Mouse (Mus musculus): ENCODE measurements at regions not wholly inside any gene's neighbourhood (a gene's known extent, or its start where the extent isn't known, plus 50 kb on each side); places are given as distances from the start of the nearest gene placed in this dataset.

DNA sequence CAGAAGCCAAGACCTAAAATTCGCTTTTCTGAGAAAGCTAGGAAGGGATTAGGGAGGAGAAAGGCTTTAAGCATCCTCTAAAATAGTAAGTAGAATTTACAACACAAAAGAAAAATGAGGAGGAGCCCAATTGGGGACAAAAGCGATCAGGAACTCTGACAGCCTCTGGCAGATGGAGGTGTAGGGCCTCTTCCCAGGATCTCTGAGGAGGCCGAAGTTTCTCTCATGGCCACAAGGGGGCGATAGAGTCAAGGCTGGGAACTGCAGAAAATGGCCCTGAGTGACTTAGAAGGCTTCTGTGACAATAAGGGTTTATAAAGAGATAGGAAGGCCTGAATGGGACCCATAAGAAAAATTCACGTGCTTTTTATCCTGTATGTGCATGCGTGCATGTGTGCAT, 77.8 kb upstream of the Grin2a start:
- H3K27ac ChIP-seq: no peak overlapping the region
- intact Hi-C loops (cut with DNase I): no loop called here
- H3K36me3 ChIP-seq (ENCODE audit: control insufficient read depth, insufficient read depth, low read length): no peaks in the 10 kb centered on the region
- 36% methylated on average over 6 of the region's 6 CpGs for WGBS
- H3K4me1 ChIP-seq (ENCODE audit: control insufficient read depth, insufficient read depth, low read length): no peaks in the 10 kb centered on the region
- no peak overlapping the region for H3K9ac ChIP-seq (ENCODE audit: low read depth, low read length)
- no peak for TF ChIP-seq EP300 (IDR thresholded peaks at IDR 0.05; ENCODE audit: insufficient read depth, low read depth, low read length)
- TF ChIP-seq CTCF (IDR thresholded peaks at IDR 0.05): peak; percentile 88
- no peaks in the 10 kb centered on the region for H3K27me3 ChIP-seq (ENCODE audit: control insufficient read depth, insufficient read depth, low read length)
- H3K4me3 ChIP-seq: no peak overlapping the region
- H3K79me2 ChIP-seq (replicated peaks; ENCODE audit: control insufficient read depth, insufficient read depth, low read length): no peaks in the 10 kb centered on the region
- DNase-seq: peak; percentile 5 to 29

GRCm38 (mm10) chr16:10063491-10063890, 68.1 kb upstream of the Grin2a start:
- no peak for TF ChIP-seq CTCF (IDR thresholded peaks at IDR 0.05)
- TF ChIP-seq EP300 (IDR thresholded peaks at IDR 0.05; ENCODE audit: insufficient read depth, low read depth, low read length): no peak
- TF ChIP-seq POLR2A (IDR thresholded peaks at IDR 0.05; ENCODE audit: insufficient read depth, low read depth, low read length): no peak
- Histone ChIP-seq H3K9ac (ENCODE audit: low read depth, low read length) (no peak overlapping the region), H3K79me2 (replicated peaks; ENCODE audit: control insufficient read depth, insufficient read depth, low read length) (no peaks in the 10 kb centered on the region), H3K27me3 (ENCODE audit: control insufficient read depth, insufficient read depth, low read length) (no peaks in the 10 kb centered on the region), H3K27ac (no peak overlapping the region), H3K4me1 (ENCODE audit: control insufficient read depth, insufficient read depth, low read length) (no peaks in the 10 kb centered on the region), H3K4me3 (no peak overlapping the region), H3K36me3 (ENCODE audit: control insufficient read depth, insufficient read depth, low read length) (no peaks in the 10 kb centered on the region)
- WGBS: 49% methylated on average over 8 of the region's 8 CpGs
- no peak for DNase-seq
- intact Hi-C loops (cut with DNase I): no loop called here

DNA sequence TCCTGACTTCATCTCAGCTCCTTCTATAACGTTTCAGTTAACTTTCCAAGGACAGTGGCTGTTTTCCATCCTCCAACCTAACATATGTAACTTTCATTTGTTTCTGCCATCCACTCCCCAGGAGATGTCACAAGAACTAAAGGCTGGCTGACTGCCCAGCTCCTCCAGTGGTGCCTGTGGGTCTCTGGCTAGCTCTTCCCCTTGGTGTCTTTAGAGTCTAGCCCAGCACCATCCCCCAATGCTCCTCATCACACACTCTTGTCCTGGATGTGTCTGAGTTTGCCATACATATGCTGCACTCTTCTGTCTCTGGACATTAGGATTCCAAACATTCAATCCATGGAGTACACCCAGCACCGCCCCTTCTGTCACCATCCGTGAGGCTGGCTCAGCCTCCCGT, 62.7 kb upstream of the Grin2a start:
- no peak overlapping the region for H3K4me3 ChIP-seq
- WGBS: 65% methylated on average over 4 of the region's 4 CpGs
- H3K79me2 ChIP-seq (replicated peaks; ENCODE audit: control insufficient read depth, insufficient read depth, low read length): no peaks in the 10 kb centered on the region
- no peak for DNase-seq
- H3K36me3 ChIP-seq (ENCODE audit: control insufficient read depth, insufficient read depth, low read length): no peaks in the 10 kb centered on the region
- no peak overlapping the region for H3K27ac ChIP-seq
- no peak for TF ChIP-seq CTCF (IDR thresholded peaks at IDR 0.05)
- no peak for TF ChIP-seq POLR2A (IDR thresholded peaks at IDR 0.05; ENCODE audit: insufficient read depth, low read depth, low read length)
- TF ChIP-seq EP300 (IDR thresholded peaks at IDR 0.05; ENCODE audit: insufficient read depth, low read depth, low read length): no peak
- H3K4me1 ChIP-seq (ENCODE audit: control insufficient read depth, insufficient read depth, low read length): no peaks in the 10 kb centered on the region
- intact Hi-C loops (cut with DNase I): no loop called here
- H3K27me3 ChIP-seq (ENCODE audit: control insufficient read depth, insufficient read depth, low read length): no peaks in the 10 kb centered on the region
- no peak overlapping the region for H3K9ac ChIP-seq (ENCODE audit: low read depth, low read length)

Data from heart, adult 2 months (tissue).